In genomic region chr11:16299960-16300359, GRCm38 (mm10) we compare ENCODE assay signal across 18 mouse cellular contexts. TPM values are rescaled to one million over a fixed set of nuclear protein-coding genes. Genes with fewer than 3 reads are reported as not detected.
A peak's percentile ranks its signal among the peaks of the same experiment; 100 is the strongest.
DNase-seq lines count a peak whose midpoint lies in the region; ATAC-seq and TF ChIP-seq lines count a peak whose summit lies in the region.
"Had no signal": no experiment of that assay in that cellular context is flagged by ENCODE, and none has a peak within 500 bp of the region (broad histone marks: within the 10 kb centered on the region; RNA-seq: fewer than 3 reads in every experiment).

No protein-coding gene starts in this region.

- intact Hi-C loops in heart, adult 2 months (cut with DNase I) = no loop called here

- no peak for TF ChIP-seq POLR2A in heart, adult 2 months (IDR thresholded peaks at IDR 0.05; ENCODE audit: insufficient read depth, low read depth, low read length)

- H3K4me3 ChIP-seq in midbrain, embryonic 12.5 days = no peak overlapping the region
- H3K4me3 ChIP-seq in midbrain, embryonic 10.5 days = no peak overlapping the region
- no peak overlapping the region for H3K4me3 ChIP-seq in forebrain, embryonic 16.5 days (replicated peaks; ENCODE audit: low read length)
- no peak overlapping the region for H3K4me3 ChIP-seq in midbrain, embryonic 16.5 days (ENCODE audit: low read depth, low read length)
- H3K4me3 ChIP-seq in heart, adult 2 months = no peak overlapping the region
- H3K4me3 ChIP-seq: heart, embryonic 12.5 days; limb, embryonic 15.5 days; megakaryocyte, embryonic 14.5 days had no signal

- WGBS in midbrain, embryonic 12.5 days = 56% methylated on average over 1 of the region's 1 CpGs
- 74% methylated on average over 1 of the region's 1 CpGs for WGBS in midbrain, embryonic 10.5 days
- WGBS in forebrain, embryonic 16.5 days = 11% methylated on average over 1 of the region's 1 CpGs
- 58% methylated on average over 1 of the region's 1 CpGs for whole genome bisulfite sequencing in midbrain, embryonic 16.5 days
- WGBS in heart, adult 2 months = 78% methylated on average over 1 of the region's 1 CpGs

- ATAC-seq in midbrain, embryonic 12.5 days (ENCODE audit: low FRiP score, low read depth) = peak; percentile 65
- peak; percentile 64 for ATAC-seq in forebrain, embryonic 16.5 days
- peak; percentile 86 for ATAC-seq in midbrain, embryonic 16.5 days
- ATAC-seq: intestine, postnatal 0 days had no signal

- no peak overlapping the region for H3K9ac ChIP-seq in midbrain, embryonic 12.5 days (replicated peaks)
- H3K9ac ChIP-seq in forebrain, embryonic 16.5 days (replicated peaks; ENCODE audit: low read depth, low read length) = no peak overlapping the region
- no peak overlapping the region for H3K9ac ChIP-seq in midbrain, embryonic 16.5 days (ENCODE audit: low read depth, low read length)
- H3K9ac ChIP-seq in heart, adult 2 months (ENCODE audit: low read depth, low read length) = no peak overlapping the region
- H3K9ac ChIP-seq: heart, embryonic 12.5 days; limb, embryonic 15.5 days had no signal

- no peak for TF ChIP-seq CTCF in heart, adult 2 months (IDR thresholded peaks at IDR 0.05)

- H3K36me3 ChIP-seq in midbrain, embryonic 12.5 days = no peaks in the 10 kb centered on the region
- no peaks in the 10 kb centered on the region for H3K36me3 ChIP-seq in midbrain, embryonic 10.5 days
- no peaks in the 10 kb centered on the region for H3K36me3 ChIP-seq in forebrain, embryonic 16.5 days (ENCODE audit: control insufficient read depth, insufficient read depth)
- no peaks in the 10 kb centered on the region for H3K36me3 ChIP-seq in midbrain, embryonic 16.5 days (ENCODE audit: control insufficient read depth, insufficient read depth, low read length)
- H3K36me3 ChIP-seq in heart, adult 2 months (ENCODE audit: control insufficient read depth, insufficient read depth, low read length) = no peaks in the 10 kb centered on the region
- H3K36me3 ChIP-seq: heart, embryonic 12.5 days; limb, embryonic 15.5 days had no signal

- H3K79me2 ChIP-seq in heart, adult 2 months (replicated peaks; ENCODE audit: control insufficient read depth, insufficient read depth, low read length) = no peaks in the 10 kb centered on the region

- no peak overlapping the region for H3K27ac ChIP-seq in midbrain, embryonic 12.5 days (replicated peaks)
- no peak overlapping the region for H3K27ac ChIP-seq in midbrain, embryonic 10.5 days (replicated peaks)
- peak overlapping the region; percentile 79 for H3K27ac ChIP-seq in forebrain, embryonic 16.5 days (ENCODE audit: low read length)
- H3K27ac ChIP-seq in midbrain, embryonic 16.5 days (ENCODE audit: low read length) = peak overlapping the region; percentile 43
- H3K27ac ChIP-seq in heart, adult 2 months = no peak overlapping the region
- H3K27ac ChIP-seq: limb, embryonic 15.5 days had no signal

- no peak overlapping the region for H3K4me2 ChIP-seq in midbrain, embryonic 12.5 days (replicated peaks)
- H3K4me2 ChIP-seq in forebrain, embryonic 16.5 days (ENCODE audit: low read length) = no peak overlapping the region
- H3K4me2 ChIP-seq in midbrain, embryonic 16.5 days (ENCODE audit: low read length) = no peak overlapping the region
- H3K4me2 ChIP-seq: heart, embryonic 12.5 days; limb, embryonic 15.5 days had no signal

- no peaks in the 10 kb centered on the region for H3K9me3 ChIP-seq in midbrain, embryonic 12.5 days
- no peaks in the 10 kb centered on the region for H3K9me3 ChIP-seq in midbrain, embryonic 10.5 days (replicated peaks)
- H3K9me3 ChIP-seq in forebrain, embryonic 16.5 days (ENCODE audit: control insufficient read depth, low read length) = no peaks in the 10 kb centered on the region
- no peaks in the 10 kb centered on the region for H3K9me3 ChIP-seq in midbrain, embryonic 16.5 days (replicated peaks; ENCODE audit: control insufficient read depth, low read length, poor library complexity, severe bottlenecking)
- H3K9me3 ChIP-seq: heart, embryonic 12.5 days; limb, embryonic 15.5 days; megakaryocyte, embryonic 14.5 days had no signal

- no peak for TF ChIP-seq EP300 in heart, adult 2 months (IDR thresholded peaks at IDR 0.05; ENCODE audit: insufficient read depth, low read depth, low read length)

- peak; percentile 4 for DNase-seq in embryo, embryonic 10.5 days (ENCODE audit: low spot score)
- DNase-seq in embryo, embryonic 9.5 days (ENCODE audit: extremely low spot score) = no peak
- no peak for DNase-seq in midbrain, embryonic 10.5 days (ENCODE audit: low spot score)
- DNase-seq in heart, adult 2 months = no peak
- no peak for DNase-seq in frontal cortex, postnatal 36 days (ENCODE audit: low spot score in 2 of 2)
- DNase-seq: kidney, postnatal 4 days; lung, postnatal 10 days; right cerebral cortex, postnatal 14 days; thymus, postnatal 25 days had no signal

- H3K27me3 ChIP-seq in midbrain, embryonic 12.5 days = no peaks in the 10 kb centered on the region
- H3K27me3 ChIP-seq in midbrain, embryonic 10.5 days (ENCODE audit: low read depth, poor library complexity, severe bottlenecking) = no peaks in the 10 kb centered on the region
- H3K27me3 ChIP-seq in forebrain, embryonic 16.5 days (replicated peaks; ENCODE audit: control insufficient read depth, insufficient read depth, low read length) = no peaks in the 10 kb centered on the region
- no peaks in the 10 kb centered on the region for H3K27me3 ChIP-seq in midbrain, embryonic 16.5 days (ENCODE audit: control insufficient read depth, insufficient read depth, low read depth, low read length)
- no peaks in the 10 kb centered on the region for H3K27me3 ChIP-seq in heart, adult 2 months (ENCODE audit: control insufficient read depth, insufficient read depth, low read length)
- H3K27me3 ChIP-seq: heart, embryonic 12.5 days; limb, embryonic 15.5 days; megakaryocyte, embryonic 14.5 days had no signal

- 0 out of 2 replicates have a peak, but pooled peaks cover 5% of the 10 kb centered on the region for H3K4me1 ChIP-seq in midbrain, embryonic 12.5 days
- H3K4me1 ChIP-seq in midbrain, embryonic 10.5 days = no peaks in the 10 kb centered on the region
- H3K4me1 ChIP-seq in forebrain, embryonic 16.5 days (replicated peaks; ENCODE audit: control insufficient read depth, insufficient read depth, low read length) = peaks cover 15% of the 10 kb centered on the region
- peaks cover 7% of the 10 kb centered on the region for H3K4me1 ChIP-seq in midbrain, embryonic 16.5 days (ENCODE audit: control insufficient read depth, insufficient read depth, low read length)
- H3K4me1 ChIP-seq in heart, adult 2 months (ENCODE audit: control insufficient read depth, insufficient read depth, low read length) = no peaks in the 10 kb centered on the region
- H3K4me1 ChIP-seq: heart, embryonic 12.5 days; limb, embryonic 15.5 days; megakaryocyte, embryonic 14.5 days had no signal

RNA-seq across cellular contexts. Expression of gene Vstm2a, which starts 42.4 kb away (rescaled TPM):
- polyA plus RNA-seq in midbrain, embryonic 12.5 days (2016; fragmentation: Nextera tagmentation; extraction: Ambion mirVana) = 9.7 and 9.9 TPM in 2 replicates
- 0.83 and 3.3 TPM in 2 replicates for polyA plus RNA-seq in midbrain, embryonic 10.5 days (2016; fragmentation: Nextera tagmentation; extraction: Ambion mirVana)
- 53.4 and 63.1 TPM in 2 replicates for polyA plus RNA-seq in forebrain, embryonic 16.5 days (2015; fragmentation: Nextera tagmentation; extraction: Ambion mirVana)
- polyA plus RNA-seq in midbrain, embryonic 16.5 days (2015; fragmentation: Nextera tagmentation; extraction: Ambion mirVana) = 79.8 and 95.0 TPM in 2 replicates
- not detected for total RNA-seq in heart, adult 2 months (2021)
- not detected in 2 replicates for polyA plus RNA-seq in heart, adult 2 months (2012; rRNA removed)
- total RNA-seq: MEL had no signal
- polyA plus RNA-seq: heart, embryonic 12.5 days; liver, embryonic 16.5 days had no signal

Comparison
In these comparisons a context has a peak if more than half of its experiments do, and no peak if none do; other contexts are left out.
1. H3K27ac ChIP-seq: peak in forebrain, embryonic 16.5 days (single experiment) and midbrain, embryonic 16.5 days (single experiment); none in midbrain, embryonic 12.5 days (single experiment), midbrain, embryonic 10.5 days (single experiment) and heart, adult 2 months (single experiment).
2. Peak in every context shown above with its lines, with median percentiles within 50 percentile points of each other: ATAC-seq.